Mouse (Mus musculus) small intestine, adult 2 months (tissue): ENCODE data around the gene Tdp2. TPM values are rescaled to one million over a fixed set of nuclear protein-coding genes. Genes with fewer than 3 reads are reported as not detected.

Experiments
- H3K27ac ChIP-seq: fragments of 200-500 bp; 2 replicates; pipeline ENCODE4 v1.5.1; 2012; ENCODE audit warnings: low read depth, low read length, control low read depth, inconsistent platforms; ENCODE audit not compliant: insufficient read depth
- H3K27me3 ChIP-seq: fragments of 200-500 bp; 2 replicates; pipeline ENCODE4 v1.6.1; 2012; ENCODE audit warnings: mild to moderate bottlenecking, moderate library complexity, low read length, inconsistent platforms; ENCODE audit not compliant: control insufficient read depth, insufficient read depth
- H3K36me3 ChIP-seq: fragments of 200-500 bp; 2 replicates; pipeline ENCODE4 v1.6.1; 2012; ENCODE audit warnings: mild to moderate bottlenecking, low read length, control low read depth, inconsistent platforms; ENCODE audit not compliant: control insufficient read depth, insufficient read depth
- H3K4me1 ChIP-seq: fragments of 200-500 bp; 2 replicates; pipeline ENCODE4 v1.6.1; 2012; ENCODE audit warnings: low read length, inconsistent platforms, mixed read lengths; ENCODE audit not compliant: control insufficient read depth, insufficient read depth, insufficient read length
- H3K4me3 ChIP-seq: fragments of 200-500 bp; 2 replicates; pipeline ENCODE4 v1.5.1; 2012; ENCODE audit warnings: low read depth, mild to moderate bottlenecking, control low read depth, inconsistent platforms, low read length, moderate library complexity
- CTCF ChIP-seq: fragments of 200-500 bp; IDR thresholded peaks from 2 replicates; pipeline ENCODE4 v1.5.1; 2012; ENCODE audit warnings: low read depth, mild to moderate bottlenecking, control low read depth, inconsistent platforms, low read length, moderate library complexity, mixed read lengths; ENCODE audit not compliant: insufficient replicate concordance, insufficient read length; ENCODE audit errors: extremely low read depth
- POLR2A ChIP-seq: fragments of 200-500 bp; IDR thresholded peaks from 2 replicates; pipeline ENCODE4 v1.6.1; 2012; ENCODE audit warnings: low read depth, mild to moderate bottlenecking, control low read depth, inconsistent platforms, low read length, moderate library complexity
- WGBS: fragments of 180-500 bp; shearing (Covaris S2); methylation state at CpG from one replicate; pipeline ENCODE4 v1.1.7; 2018; 5-methylcytosine and 5-hydroxymethylcytosine counted together
- polyA plus RNA-seq: library from polyadenylated mRNA; depleted of rRNA; stranded (reverse); fragments of >200 nt; gene quantifications from 2 replicates; pipeline ENCODE4 v1.2.3, GENCODE M21; 2012

Tdp2 gene
- polyA plus RNA-seq, 1 experiment = 27.5 TPM

- peaks cover 25% of the 10 kb centered on the region for H3K4me1 ChIP-seq
- H3K27me3 ChIP-seq = no peaks in the 10 kb centered on the region
- H3K36me3 ChIP-seq = no peaks in the 10 kb centered on the region
- peak overlapping the region; percentile 84 for H3K27ac ChIP-seq
- WGBS = 25% methylated on average over 9 of the region's 9 CpGs
- no peak; the same call in 1 of the 2 replicates for TF ChIP-seq POLR2A
- TF ChIP-seq CTCF = no peak; the same call in 1 of the 2 replicates
- no peak overlapping the region for H3K4me3 ChIP-seq
These were observed 35.2 kb downstream of the Tdp2 start for GRCm38 (mm10) chr13:24866430-24867402.

- Histone ChIP-seq H3K4me3 (no peak overlapping the region), H3K4me1 (peaks cover 21% of the 10 kb centered on the region), H3K27ac (no peak overlapping the region), H3K36me3 (no peaks in the 10 kb centered on the region), H3K27me3 (no peaks in the 10 kb centered on the region)
- 81% methylated on average over 10 of the region's 10 CpGs for WGBS
- no peak for TF ChIP-seq POLR2A
- no peak for TF ChIP-seq CTCF
These were observed 36.3 kb downstream of the Tdp2 start for GRCm38 (mm10) chr13:24867789-24868188.

- Histone ChIP-seq H3K4me3 (no peak overlapping the region), H3K27ac (no peak overlapping the region), H3K4me1 (peaks cover 18% of the 10 kb centered on the region), H3K27me3 (no peaks in the 10 kb centered on the region), H3K36me3 (no peaks in the 10 kb centered on the region)
- TF ChIP-seq POLR2A (no peak), CTCF (no peak)
- WGBS = 73% methylated on average over 7 of the region's 7 CpGs
These were observed 36.8 kb downstream of the Tdp2 start for GRCm38 (mm10) chr13:24868233-24868632.

GRCm38 (mm10) chr13:24879359-24880040 is 48.0 kb downstream of the Tdp2 start:
- Histone ChIP-seq H3K36me3 (peaks cover 9% of the 10 kb centered on the region), H3K27me3 (no peaks in the 10 kb centered on the region), H3K27ac (peak overlapping the region; percentile 97), H3K4me3 (peak overlapping the region; percentile 33), H3K4me1 (peaks cover 17% of the 10 kb centered on the region)
- WGBS = 30% methylated on average over 15 of the region's 15 CpGs
- TF ChIP-seq POLR2A (peak; percentile 65), CTCF (no peak)

- WGBS = 26% methylated on average over 6 of the region's 6 CpGs
- Histone ChIP-seq H3K4me1 (peaks cover 17% of the 10 kb centered on the region), H3K27ac (peak overlapping the region; percentile 99), H3K36me3 (peaks cover 9% of the 10 kb centered on the region), H3K27me3 (no peaks in the 10 kb centered on the region), H3K4me3 (no peak overlapping the region)
- no peak for TF ChIP-seq CTCF
- no peak for TF ChIP-seq POLR2A
These were observed 48.7 kb downstream of the Tdp2 start for GRCm38 (mm10) chr13:24880208-24880607.

- Histone ChIP-seq H3K27ac (peak overlapping the region; percentile 99), H3K27me3 (no peaks in the 10 kb centered on the region), H3K36me3 (peaks cover 9% of the 10 kb centered on the region), H3K4me3 (no peak overlapping the region), H3K4me1 (peaks cover 21% of the 10 kb centered on the region)
- no peak for TF ChIP-seq POLR2A
- TF ChIP-seq CTCF = no peak
- WGBS = 40% methylated on average over 5 of the region's 5 CpGs
These were observed 49.2 kb downstream of the Tdp2 start for GRCm38 (mm10) chr13:24880704-24881103.

- H3K27me3 ChIP-seq = no peaks in the 10 kb centered on the region
- no peak overlapping the region for H3K4me3 ChIP-seq
- no peak overlapping the region for H3K27ac ChIP-seq
- no peak for TF ChIP-seq POLR2A
- TF ChIP-seq CTCF = no peak
- peaks cover 22% of the 10 kb centered on the region for H3K4me1 ChIP-seq
- 98% methylated on average over 6 of the region's 6 CpGs for WGBS
- H3K36me3 ChIP-seq = peaks cover 9% of the 10 kb centered on the region
These were observed 50.9 kb downstream of the Tdp2 start for GRCm38 (mm10) chr13:24882411-24882810.
